Mouse (Mus musculus) C2C12 (cell line): ENCODE data around the gene Qtrt2. TPM values are rescaled to one million over a fixed set of nuclear protein-coding genes. Genes with fewer than 3 reads are reported as not detected.

ENCODE experiments used
- H3K27me3 ChIP-seq: one replicate; pipeline ENCODE4 v1.6.1; 2011; ENCODE audit not compliant: control insufficient read depth, insufficient read depth, insufficient read length
- H3K36me3 ChIP-seq: one replicate; pipeline ENCODE4 v1.6.1; 2011; ENCODE audit not compliant: control insufficient read depth, insufficient read depth
- H3K4me3 ChIP-seq: one replicate; pipeline ENCODE4 v1.5.1; 2011; ENCODE audit warnings: mild to moderate bottlenecking, control low read depth; ENCODE audit not compliant: poor library complexity, insufficient read depth, severe bottlenecking
- H3K79me2 ChIP-seq: one replicate; pipeline ENCODE4 v1.6.1; 2011; ENCODE audit not compliant: control insufficient read depth, insufficient read depth
- H3K79me3 ChIP-seq: one replicate; pipeline ENCODE4 v1.6.1; 2011; ENCODE audit warnings: low read depth, control low read depth
- H3ac ChIP-seq: one replicate; pipeline ENCODE3; 2011; ENCODE audit warnings: low read depth; ENCODE audit not compliant: control insufficient read depth, insufficient read length
- CEBPB ChIP-seq: IDR thresholded peaks from one replicate; pipeline ENCODE4 v1.6.1; 2011; ENCODE audit warnings: low read depth, mild to moderate bottlenecking, control low read depth, moderate library complexity
- CTCF ChIP-seq: IDR thresholded peaks from one replicate; pipeline ENCODE4 v1.5.1; 2011; ENCODE audit not compliant: control insufficient read depth, insufficient read depth, insufficient read length
- FOSL1 ChIP-seq: IDR thresholded peaks from one replicate; pipeline ENCODE4 v1.8.0; 2011; ENCODE audit warnings: mild to moderate bottlenecking, low read length; ENCODE audit not compliant: poor library complexity, insufficient read depth, severe bottlenecking
- MAX ChIP-seq: IDR thresholded peaks from one replicate; pipeline ENCODE4 v1.6.1; 2011; ENCODE audit warnings: mild to moderate bottlenecking, control low read depth
- MYOD1 ChIP-seq: IDR thresholded peaks from one replicate; pipeline ENCODE4 v1.6.1; 2011; ENCODE audit warnings: low read depth; ENCODE audit not compliant: control insufficient read depth, insufficient read length
- MYOG ChIP-seq: IDR thresholded peaks from one replicate; pipeline ENCODE4 v1.6.1; 2011; ENCODE audit not compliant: control insufficient read depth, insufficient read length; ENCODE audit errors: extremely low read depth
- USF1 ChIP-seq: IDR thresholded peaks from one replicate; pipeline ENCODE4 v1.6.1; 2011; ENCODE audit warnings: low read depth, mild to moderate bottlenecking, control low read depth, moderate library complexity
- polyA plus RNA-seq: library from polyadenylated mRNA; unstranded; fragments of >200 nt; fragmentation: generic; extraction: Trizol; gene quantifications from one replicate; pipeline ENCODE4 v1.2.1, GENCODE M21; 2012; ENCODE audit warnings: missing spikeins

Gene Qtrt2
- polyA plus RNA-seq, 1 experiment: 20.4 TPM

DNA sequence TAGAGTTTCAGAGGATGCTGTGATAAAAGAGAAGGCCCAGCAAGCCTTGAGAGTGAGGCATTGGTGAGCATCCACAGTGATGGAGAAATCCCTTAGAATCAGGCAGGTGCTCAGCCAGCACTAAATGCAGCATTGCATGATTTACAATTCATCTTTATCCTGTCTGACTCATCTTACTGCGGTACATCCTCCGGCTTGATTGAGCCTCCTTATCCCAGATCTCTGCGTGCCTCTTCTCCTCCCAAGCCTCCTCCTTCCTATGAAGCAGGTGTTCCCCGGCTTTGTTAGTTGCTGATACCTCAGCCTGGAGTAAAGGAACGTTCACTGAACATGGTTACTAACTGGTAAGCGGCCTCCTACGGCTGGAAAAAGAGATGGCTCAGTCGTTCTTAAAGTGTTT, 32.1 kb downstream of the Qtrt2 start:
- Histone ChIP-seq H3K36me3 (no peaks in the 10 kb centered on the region), H3ac (no peak overlapping the region), H3K79me3 (no peaks in the 10 kb centered on the region), H3K4me3 (no peak overlapping the region), H3K79me2 (peaks cover 12% of the 10 kb centered on the region), H3K27me3 (no peaks in the 10 kb centered on the region)
- TF ChIP-seq MAX: no peak
- no peak for TF ChIP-seq MYOG
- no peak for TF ChIP-seq USF1
- no peak for TF ChIP-seq MYOD1
- no peak for TF ChIP-seq CEBPB

DNA sequence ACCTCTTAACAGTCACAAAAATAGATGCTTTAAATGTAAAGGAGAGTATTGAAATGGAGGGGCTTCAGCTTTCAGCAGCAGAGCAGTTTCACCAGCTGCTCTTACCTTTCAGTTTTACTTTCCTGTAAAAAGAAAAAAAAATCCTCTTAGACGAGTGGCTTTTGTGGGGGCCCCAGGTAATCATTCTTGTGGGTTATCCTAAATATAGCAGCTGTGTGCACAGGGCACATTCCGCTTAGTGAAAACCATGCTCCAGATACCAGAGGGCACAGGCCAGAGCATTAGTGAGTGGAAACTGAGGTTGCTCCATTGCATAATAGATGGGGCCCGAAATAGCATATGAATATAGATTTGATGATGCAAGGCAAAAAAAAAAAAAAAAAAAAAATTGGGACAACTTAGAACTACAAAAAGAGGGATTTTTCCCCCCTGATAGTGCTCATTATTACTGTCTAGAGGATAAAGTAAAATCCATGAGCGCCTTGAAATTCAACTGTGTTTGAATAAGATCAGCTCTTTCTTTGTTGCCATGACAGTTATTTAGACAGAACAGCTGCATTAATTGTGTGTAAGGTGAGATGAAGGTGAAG, 35.8 kb downstream of the Qtrt2 start:
- no peak overlapping the region for H3K4me3 ChIP-seq
- H3ac ChIP-seq: no peak overlapping the region
- H3K79me2 ChIP-seq: peaks cover 48% of the 10 kb centered on the region
- peaks cover 35% of the 10 kb centered on the region for H3K79me3 ChIP-seq
- no peaks in the 10 kb centered on the region for H3K27me3 ChIP-seq
- TF ChIP-seq CEBPB (no peak), MYOG (no peak), USF1 (no peak), FOSL1 (no peak), MYOD1 (no peak), MAX (no peak)
- peaks cover 3% of the 10 kb centered on the region for H3K36me3 ChIP-seq

DNA sequence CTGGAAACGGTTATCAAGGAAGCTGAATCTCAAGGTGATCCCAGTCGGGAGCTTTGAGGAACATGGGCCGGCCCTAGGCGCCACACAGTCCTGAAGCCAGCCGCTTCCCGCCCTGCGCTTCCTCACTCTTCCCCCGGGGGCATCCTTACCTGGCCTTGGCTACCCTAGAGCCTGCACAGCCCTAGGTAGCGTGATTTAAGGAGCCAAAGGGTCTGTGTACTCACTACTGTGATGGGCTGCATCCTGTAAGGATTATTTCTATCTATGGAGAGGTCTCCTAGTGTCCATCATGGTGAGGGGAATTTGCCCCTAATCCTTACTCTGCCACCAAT, 36.6 kb downstream of the Qtrt2 start:
- Histone ChIP-seq H3K36me3 (peaks cover 12% of the 10 kb centered on the region), H3ac (peak overlapping the region; percentile 46), H3K4me3 (peak overlapping the region; percentile 67), H3K79me3 (peaks cover 43% of the 10 kb centered on the region), H3K27me3 (no peaks in the 10 kb centered on the region), H3K79me2 (peaks cover 57% of the 10 kb centered on the region)
- TF ChIP-seq MYOD1: no peak
- TF ChIP-seq MAX: no peak
- TF ChIP-seq FOSL1: no peak
- no peak for TF ChIP-seq USF1
- TF ChIP-seq CEBPB: no peak

DNA sequence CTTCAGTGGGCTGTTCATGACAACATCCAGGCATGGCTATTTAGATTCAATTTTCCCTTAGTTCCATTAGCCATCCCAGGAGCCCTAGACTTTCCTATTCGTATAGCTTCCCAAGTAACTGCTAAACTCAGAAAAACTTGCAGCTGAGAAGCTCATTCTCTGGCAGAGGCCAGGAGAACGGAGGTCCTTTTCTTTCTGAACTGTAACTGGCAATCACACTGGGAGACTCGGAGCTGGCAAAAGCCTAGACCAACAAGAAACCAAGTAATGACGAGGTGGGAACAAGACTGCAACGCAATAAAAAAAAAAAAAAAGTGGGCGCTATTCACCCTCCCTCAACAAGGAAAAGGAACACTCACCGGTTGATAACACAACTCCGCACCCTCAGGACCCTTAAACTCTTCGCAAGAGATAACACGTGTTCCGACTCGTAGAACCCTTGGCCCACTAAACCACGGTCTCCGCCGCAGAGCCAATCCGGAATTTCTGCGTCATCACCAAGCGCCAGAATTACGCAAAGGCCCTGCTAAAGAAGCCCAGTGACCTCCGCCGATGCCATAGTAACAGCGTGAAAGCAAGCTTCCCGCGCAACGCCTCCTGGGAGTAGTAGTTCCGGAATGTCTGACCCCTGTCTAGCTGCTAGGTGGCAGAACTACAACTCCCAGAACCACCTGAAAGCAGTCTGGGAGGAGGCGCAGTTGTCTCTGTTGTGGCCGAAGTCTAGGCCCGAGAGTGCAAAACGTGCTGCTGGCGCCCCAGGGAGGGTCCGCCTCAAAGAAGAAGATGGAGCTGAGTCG, 37.2 kb downstream of the Qtrt2 start, which contains the start of gene Ccdc191:
TSS of gene Ccdc191 (plus strand) at position 593 of the 797 bp plus-strand sequence.
- H3ac ChIP-seq: peak within 1 kb of the TSS; percentile 62

DNA sequence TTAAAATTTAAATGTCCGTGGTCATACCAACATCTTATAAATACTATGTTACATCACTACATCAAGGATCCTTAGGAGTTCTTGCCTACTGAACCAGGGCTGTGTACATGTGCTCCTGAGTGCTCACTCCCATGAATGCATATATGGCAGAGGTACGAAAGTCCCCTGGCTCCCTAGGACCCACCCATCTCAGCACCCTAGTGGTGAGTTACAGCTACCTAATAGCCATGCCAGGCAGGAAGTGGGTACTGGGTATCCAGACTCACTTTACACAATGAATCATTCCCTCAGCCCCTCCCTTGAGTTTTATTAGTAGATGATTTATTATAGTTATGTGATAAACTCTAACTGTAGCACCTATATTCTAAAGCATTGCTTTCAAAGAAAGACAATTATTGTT, 44.3 kb downstream of the Qtrt2 start:
- H3K27me3 ChIP-seq: no peaks in the 10 kb centered on the region
- TF ChIP-seq FOSL1: no peak
- TF ChIP-seq USF1: no peak
- TF ChIP-seq MYOG: no peak
- no peak for TF ChIP-seq MYOD1
- TF ChIP-seq MAX: no peak
- TF ChIP-seq CTCF: no peak
- TF ChIP-seq CEBPB: no peak
- H3ac ChIP-seq: no peak overlapping the region
- H3K79me2 ChIP-seq: peaks cover 79% of the 10 kb centered on the region
- H3K79me3 ChIP-seq: peaks cover 57% of the 10 kb centered on the region
- no peak overlapping the region for H3K4me3 ChIP-seq
- H3K36me3 ChIP-seq: peaks cover 48% of the 10 kb centered on the region

More for the DNA sequence above, 37.2 kb downstream of the Qtrt2 start, which contains the start of gene Ccdc191:
- TF ChIP-seq MAX (peak; percentile 95), MYOG (no peak), FOSL1 (no peak), CEBPB (peak; percentile 93), USF1 (peak; percentile 25)
- H3K27me3 ChIP-seq: no peaks in the 10 kb centered on the region
- peak within 1 kb of the TSS; percentile 67 for H3K4me3 ChIP-seq
- H3K79me2 ChIP-seq: peaks cover 63% of the 10 kb centered on the region
- H3K79me3 ChIP-seq: peaks cover 48% of the 10 kb centered on the region
- H3K36me3 ChIP-seq: peaks cover 13% of the 10 kb centered on the region

DNA sequence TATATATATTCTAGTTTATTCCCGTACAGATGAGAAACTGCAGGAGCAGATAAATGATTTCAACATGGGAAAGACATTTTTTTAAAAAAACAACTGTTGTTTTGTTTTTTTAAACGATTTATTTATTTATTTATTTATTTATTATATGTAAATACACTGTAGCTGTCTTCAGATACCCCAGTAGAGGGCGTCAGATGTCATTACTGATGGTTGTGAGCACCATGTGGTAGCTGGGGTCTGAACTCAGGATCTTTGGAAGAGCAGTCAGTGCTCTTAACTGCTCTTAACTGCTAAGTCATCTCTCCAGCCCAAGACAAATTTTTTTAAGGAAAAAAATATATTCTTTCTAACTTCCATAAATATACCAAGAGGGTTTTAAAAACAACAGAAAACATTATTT, 45.0 kb downstream of the Qtrt2 start:
- TF ChIP-seq MYOD1: no peak
- TF ChIP-seq MAX: no peak
- TF ChIP-seq FOSL1: no peak
- no peak for TF ChIP-seq MYOG
- no peak for TF ChIP-seq USF1
- TF ChIP-seq CTCF: no peak
- no peak for TF ChIP-seq CEBPB
- H3K79me2 ChIP-seq: peaks cover 72% of the 10 kb centered on the region
- peaks cover 51% of the 10 kb centered on the region for H3K36me3 ChIP-seq
- H3K4me3 ChIP-seq: no peak overlapping the region
- H3ac ChIP-seq: no peak overlapping the region
- peaks cover 50% of the 10 kb centered on the region for H3K79me3 ChIP-seq
- H3K27me3 ChIP-seq: no peaks in the 10 kb centered on the region
